Mouse (Mus musculus) embryonic facial prominence, embryonic 15.5 days (tissue): ENCODE measurements at regions not wholly inside any gene's neighbourhood (a gene's known extent, or its start where the extent isn't known, plus 50 kb on each side); places are given as distances from the start of the nearest gene placed in this dataset.

Experiments used
- ATAC-seq: fragments of 200-750 bp; cut with Nextera tagmentation; 2 replicates; pipeline ENCODE4 v1.8.0; 2017; ENCODE audit warnings: low read depth, moderate TSS enrichment; ENCODE audit not compliant: insufficient number of reproducible peaks, low FRiP score, low TSS enrichment
- H3K27ac ChIP-seq: fragments of 300-500 bp; sonication (generic); replicated peaks from 2 replicates; pipeline ENCODE4 v1.5.1; 2015; ENCODE audit warnings: mild to moderate bottlenecking, inconsistent platforms
- H3K27me3 ChIP-seq: fragments of 300-500 bp; sonication (generic); 2 replicates; pipeline ENCODE4 v1.6.1; 2015; ENCODE audit warnings: inconsistent platforms
- H3K36me3 ChIP-seq: fragments of 300-500 bp; sonication (generic); 2 replicates; pipeline ENCODE4 v1.6.1; 2015; ENCODE audit warnings: mild to moderate bottlenecking, inconsistent platforms
- H3K4me1 ChIP-seq: fragments of 300-500 bp; sonication (generic); 2 replicates; pipeline ENCODE4 v1.6.1; 2015; ENCODE audit warnings: inconsistent platforms
- H3K4me2 ChIP-seq: fragments of 300-500 bp; sonication (generic); replicated peaks from 2 replicates; pipeline ENCODE4 v1.6.1; 2015; ENCODE audit warnings: mild to moderate bottlenecking, inconsistent platforms
- H3K4me3 ChIP-seq: fragments of 300-500 bp; sonication (generic); replicated peaks from 2 replicates; pipeline ENCODE4 v1.5.1; 2015; ENCODE audit warnings: mild to moderate bottlenecking, inconsistent platforms
- H3K9ac ChIP-seq: fragments of 300-500 bp; sonication (generic); 2 replicates; pipeline ENCODE4 v1.6.1; 2015; ENCODE audit warnings: inconsistent platforms
- H3K9me3 ChIP-seq: fragments of 300-500 bp; sonication (generic); replicated peaks from 2 replicates; pipeline ENCODE4 v1.6.1; 2016; ENCODE audit warnings: inconsistent platforms
- WGBS: fragments of 180-500 bp; shearing (Covaris S2); methylation state at CpG from one replicate; pipeline ENCODE4 v1.1.7; 2015; 5-methylcytosine and 5-hydroxymethylcytosine counted together

DNA sequence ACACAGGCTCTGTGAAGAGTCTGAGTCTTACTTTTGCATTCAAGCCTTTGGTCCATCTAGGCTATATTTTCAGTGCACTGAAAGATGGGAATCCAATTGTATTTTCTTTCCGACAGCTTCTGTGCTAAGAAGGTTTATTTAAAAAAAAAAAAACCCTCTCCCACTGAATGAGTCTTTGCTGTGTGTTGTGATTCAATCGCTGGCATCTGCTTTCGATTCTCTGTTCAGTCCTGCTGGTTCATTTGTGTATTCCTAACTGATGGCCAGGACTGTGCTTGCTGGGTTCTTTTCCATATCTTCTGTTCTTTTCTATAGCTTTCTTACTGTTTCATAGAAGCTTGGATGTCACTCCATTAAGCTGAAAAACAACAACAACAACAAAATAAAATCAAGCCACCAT, 132.9 kb downstream of the Tex36 start:
- Histone ChIP-seq H3K27me3 (no peaks in the 10 kb centered on the region), H3K9me3 (no peaks in the 10 kb centered on the region), H3K9ac (no peak overlapping the region), H3K36me3 (no peaks in the 10 kb centered on the region), H3K4me3 (no peak overlapping the region), H3K27ac (no peak overlapping the region; the same call in 1 of the 2 replicates), H3K4me2 (no peak overlapping the region), H3K4me1 (peaks cover 11% of the 10 kb centered on the region)
- ATAC-seq = no peak
- 31% methylated on average over 3 of the region's 3 CpGs for WGBS

DNA sequence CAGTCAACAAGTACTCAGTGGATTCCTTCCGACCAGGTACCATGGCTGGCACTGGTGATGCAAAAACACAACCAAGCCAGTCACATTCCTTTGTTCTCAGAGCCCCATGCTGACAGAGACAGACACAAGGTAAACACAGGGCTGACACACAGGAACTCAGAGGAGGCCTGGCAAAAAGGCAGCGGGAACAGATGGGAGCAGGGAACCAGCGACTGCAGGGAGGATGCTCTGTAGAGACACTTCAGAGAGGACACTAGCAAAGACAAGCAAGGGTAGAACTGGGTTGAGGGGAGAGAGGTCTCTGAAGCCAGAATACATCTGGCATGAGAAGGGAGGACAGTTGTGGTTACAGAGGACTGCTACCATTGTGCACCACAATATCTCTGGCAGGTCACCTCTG, 133.6 kb downstream of the Tex36 start:
- no peaks in the 10 kb centered on the region for H3K27me3 ChIP-seq
- peaks cover 11% of the 10 kb centered on the region for H3K4me1 ChIP-seq
- H3K9ac ChIP-seq = no peak overlapping the region
- H3K36me3 ChIP-seq = no peaks in the 10 kb centered on the region
- H3K27ac ChIP-seq = no peak overlapping the region
- ATAC-seq = no peak
- H3K9me3 ChIP-seq = no peaks in the 10 kb centered on the region
- no peak overlapping the region for H3K4me3 ChIP-seq
- H3K4me2 ChIP-seq = no peak overlapping the region
- 49% methylated on average over 3 of the region's 3 CpGs for WGBS

DNA sequence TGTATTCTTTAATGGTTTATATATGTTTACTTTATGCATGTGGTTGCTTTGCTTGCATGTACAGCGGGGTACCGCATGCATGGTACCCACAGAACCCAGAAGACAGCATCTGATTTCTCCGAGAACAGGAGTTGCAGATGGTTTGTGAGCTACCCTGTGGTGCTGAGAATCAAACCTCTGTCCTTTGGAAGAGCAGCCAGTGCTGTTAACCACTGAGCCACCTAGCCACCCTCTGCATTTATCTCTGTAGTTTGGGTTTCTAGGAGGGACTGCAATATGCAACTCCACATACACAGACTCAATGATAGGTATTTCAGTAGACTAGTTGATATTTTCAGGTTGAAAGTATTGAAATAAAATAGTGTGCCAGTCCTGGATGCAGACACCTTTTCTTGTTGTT, 134.4 kb downstream of the Tex36 start:
- H3K4me1 ChIP-seq = peaks cover 11% of the 10 kb centered on the region
- no peak overlapping the region for H3K4me3 ChIP-seq
- no peaks in the 10 kb centered on the region for H3K27me3 ChIP-seq
- H3K27ac ChIP-seq = no peak overlapping the region
- no peaks in the 10 kb centered on the region for H3K36me3 ChIP-seq
- no peak for ATAC-seq
- H3K9me3 ChIP-seq = no peaks in the 10 kb centered on the region
- no peak overlapping the region for H3K4me2 ChIP-seq
- H3K9ac ChIP-seq = no peak overlapping the region
- WGBS = 91% methylated on average over 3 of the region's 3 CpGs

DNA sequence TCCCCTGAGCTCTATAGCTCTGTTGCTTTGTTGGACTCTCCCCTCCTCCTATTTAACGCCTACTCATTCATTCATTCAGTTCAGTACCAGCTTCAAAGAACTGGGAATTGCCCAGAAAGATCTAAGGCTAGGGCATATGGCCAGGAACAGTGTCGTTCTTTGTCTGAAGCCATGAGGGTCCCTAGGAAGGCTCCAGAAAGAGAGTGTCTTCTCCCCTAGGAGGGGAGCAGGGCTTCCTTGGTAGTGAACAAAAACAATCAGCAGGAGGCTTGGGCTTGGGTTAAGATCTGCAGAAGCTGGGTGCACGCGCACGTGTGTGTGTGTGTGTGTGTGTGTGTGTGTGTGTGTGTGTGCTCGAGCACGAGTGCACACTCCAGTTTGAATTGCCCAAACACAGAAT, 142.7 kb downstream of the Tex36 start:
- no peak overlapping the region for H3K27ac ChIP-seq

DNA sequence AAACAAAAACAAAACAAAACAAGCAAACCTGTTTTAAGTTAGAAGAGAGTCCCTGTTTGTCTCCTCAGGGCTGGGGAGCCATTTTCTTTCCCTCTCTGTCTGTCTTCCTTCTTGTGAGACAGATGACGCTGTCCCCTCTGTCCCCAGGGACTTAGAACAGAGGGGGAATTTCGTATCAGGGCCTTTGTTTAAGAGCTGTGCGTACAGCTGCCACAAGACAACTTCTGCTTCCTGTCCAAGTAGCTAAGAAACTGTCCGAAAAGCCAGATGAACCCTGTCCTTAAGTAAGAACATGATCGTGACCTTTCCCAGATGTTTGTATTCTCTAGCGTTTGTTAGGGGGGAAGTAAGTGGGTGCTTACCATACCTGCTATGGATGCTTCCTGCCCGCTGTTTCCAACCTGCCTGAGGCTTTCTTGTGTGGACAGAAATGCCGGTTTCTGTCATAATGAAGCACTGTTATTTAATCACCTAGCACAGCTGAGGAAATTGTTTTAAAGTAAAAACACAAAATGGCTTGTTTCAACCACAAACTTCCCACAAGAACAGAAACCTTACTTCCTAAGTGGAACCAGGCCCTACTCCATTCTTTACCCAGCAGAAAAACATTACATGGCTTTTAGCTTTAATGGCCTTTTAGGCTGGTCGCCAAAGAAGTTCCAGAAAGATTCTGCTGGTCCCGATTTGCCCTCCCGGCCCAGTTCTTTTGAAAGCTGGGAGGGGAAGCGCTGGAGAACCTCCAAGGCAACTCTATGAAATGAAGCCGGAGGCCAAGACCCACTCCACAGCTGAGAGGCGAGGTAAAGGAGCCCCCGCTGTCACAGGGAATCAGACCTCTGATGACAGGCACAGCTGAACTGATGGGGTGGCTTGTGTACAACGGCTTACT, 144.3 kb downstream of the Tex36 start:
- H3K4me2 ChIP-seq = peak overlapping the region; percentile 27
- H3K27me3 ChIP-seq = no peaks in the 10 kb centered on the region
- no peak overlapping the region for H3K9ac ChIP-seq
- H3K4me3 ChIP-seq = no peak overlapping the region
- peaks cover 24% of the 10 kb centered on the region for H3K4me1 ChIP-seq
- H3K27ac ChIP-seq = peak overlapping the region; percentile 87
- 17% methylated on average over 16 of the region's 16 CpGs for WGBS
- H3K9me3 ChIP-seq = no peaks in the 10 kb centered on the region
- no peaks in the 10 kb centered on the region for H3K36me3 ChIP-seq
- peak; percentile 80 for ATAC-seq

More for the DNA sequence above, 142.7 kb downstream of the Tex36 start:
- Histone ChIP-seq H3K9ac (no peak overlapping the region), H3K4me2 (no peak overlapping the region), H3K36me3 (no peaks in the 10 kb centered on the region), H3K27me3 (no peaks in the 10 kb centered on the region), H3K4me1 (peaks cover 24% of the 10 kb centered on the region), H3K4me3 (no peak overlapping the region), H3K9me3 (no peaks in the 10 kb centered on the region)
- ATAC-seq = no peak
- 53% methylated on average over 7 of the region's 7 CpGs for WGBS

DNA sequence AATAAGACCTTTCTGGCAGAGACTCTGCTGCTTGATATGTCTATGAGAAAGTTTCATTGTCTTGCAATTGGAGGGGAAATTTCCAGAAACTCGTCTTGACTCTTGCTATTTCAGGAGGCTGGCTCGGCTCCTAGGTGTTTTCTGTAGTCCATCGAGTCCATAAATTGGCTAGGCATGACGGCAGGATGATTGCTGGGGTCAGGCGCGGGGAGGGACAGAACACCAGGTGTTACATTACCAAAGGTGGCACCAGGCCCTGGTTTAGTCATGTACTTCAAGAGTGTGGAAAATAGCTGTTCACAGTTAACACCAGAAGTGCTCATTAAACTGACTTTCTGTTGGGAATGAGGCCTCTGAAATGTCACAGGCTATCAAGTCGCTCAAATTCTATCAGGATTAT, 151.7 kb downstream of the Tex36 start:
- Histone ChIP-seq H3K4me1 (no peaks in the 10 kb centered on the region; the same call in 1 of the 2 replicates), H3K9me3 (no peaks in the 10 kb centered on the region), H3K4me2 (no peak overlapping the region), H3K4me3 (no peak overlapping the region), H3K9ac (no peak overlapping the region), H3K27ac (no peak overlapping the region), H3K27me3 (no peaks in the 10 kb centered on the region), H3K36me3 (no peaks in the 10 kb centered on the region)
- WGBS = 66% methylated on average over 7 of the region's 7 CpGs
- ATAC-seq = no peak

DNA sequence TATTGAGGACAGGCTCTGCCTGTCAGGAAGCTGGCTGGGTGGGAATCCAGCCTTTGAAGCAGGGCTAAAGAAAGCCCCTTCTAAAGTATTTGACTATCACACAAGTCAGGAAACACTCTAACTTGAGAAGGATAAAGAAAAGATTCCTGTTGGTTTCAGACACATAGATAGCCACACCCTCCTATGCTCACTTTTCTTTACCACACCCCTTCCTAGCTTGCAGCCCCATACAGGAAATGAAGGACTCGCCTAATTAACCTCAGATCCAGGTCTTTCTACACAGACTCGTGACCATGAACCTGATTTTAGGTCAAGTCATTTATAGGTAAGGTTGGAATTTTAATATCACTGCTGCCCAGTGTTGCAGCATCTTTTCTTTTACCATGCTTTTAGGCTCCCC, 154.9 kb downstream of the Tex36 start:
- ATAC-seq = no peak
- H3K27me3 ChIP-seq = no peaks in the 10 kb centered on the region
- no peak overlapping the region for H3K4me3 ChIP-seq
- no peak overlapping the region for H3K9ac ChIP-seq
- no peaks in the 10 kb centered on the region for H3K36me3 ChIP-seq
- no peak overlapping the region for H3K27ac ChIP-seq
- H3K4me1 ChIP-seq = no peaks in the 10 kb centered on the region; the same call in 1 of the 2 replicates
- H3K4me2 ChIP-seq = no peak overlapping the region
- H3K9me3 ChIP-seq = no peaks in the 10 kb centered on the region
- WGBS = 23% methylated on average over 2 of the region's 2 CpGs

DNA sequence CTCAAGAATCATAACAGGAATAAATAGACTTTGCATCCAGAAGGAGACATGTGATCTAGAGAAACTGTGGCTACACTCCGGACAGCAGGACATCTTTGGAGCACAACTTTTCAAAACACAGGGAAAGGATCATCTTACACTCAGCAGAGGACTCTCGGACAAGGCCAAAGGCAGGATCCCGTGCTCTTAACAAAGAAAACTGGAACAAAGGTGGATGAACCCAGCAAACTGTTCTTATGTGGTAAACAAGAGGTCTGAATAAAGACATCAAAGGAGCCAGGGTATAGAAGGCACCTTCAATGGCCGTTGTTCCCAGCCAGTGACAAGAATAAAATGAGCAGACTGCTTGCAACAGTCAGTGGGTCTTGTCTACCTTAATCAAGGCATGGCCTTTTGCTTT, 160.3 kb downstream of the Tex36 start:
- no peak for ATAC-seq
- H3K27me3 ChIP-seq = no peaks in the 10 kb centered on the region
- 26% methylated on average over 4 of the region's 4 CpGs for WGBS
- no peak overlapping the region for H3K4me3 ChIP-seq
- no peaks in the 10 kb centered on the region for H3K9me3 ChIP-seq
- H3K36me3 ChIP-seq = no peaks in the 10 kb centered on the region
- H3K9ac ChIP-seq = no peak overlapping the region
- H3K4me1 ChIP-seq = peaks cover 17% of the 10 kb centered on the region
- no peak overlapping the region for H3K27ac ChIP-seq
- H3K4me2 ChIP-seq = no peak overlapping the region

DNA sequence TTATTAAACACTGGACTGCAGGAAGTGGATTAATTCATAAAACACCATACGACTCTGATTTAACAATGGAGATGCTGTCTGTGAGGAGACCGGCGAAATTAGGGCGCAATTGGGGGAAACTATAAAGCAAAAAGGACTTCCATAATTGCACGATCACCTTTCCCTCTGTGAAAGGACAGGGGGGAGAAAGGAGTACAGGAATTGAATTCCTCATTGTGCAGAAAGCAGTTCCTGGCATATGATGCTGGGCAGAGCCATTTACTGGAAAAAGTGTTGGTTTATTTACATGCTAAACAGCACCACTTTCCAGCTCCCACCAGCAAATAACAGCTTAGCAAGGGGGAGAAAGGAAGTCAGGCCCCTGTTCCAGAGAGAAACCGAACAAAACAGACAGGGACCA, 160.8 kb downstream of the Tex36 start:
- Histone ChIP-seq H3K4me3 (no peak overlapping the region), H3K4me2 (0 out of 2 replicates have a peak overlapping the region, but pooled peaks have one; percentile 13), H3K27ac (0 out of 2 replicates have a peak overlapping the region, but pooled peaks have one; percentile 0), H3K9ac (no peak overlapping the region), H3K4me1 (peaks cover 17% of the 10 kb centered on the region), H3K27me3 (no peaks in the 10 kb centered on the region), H3K9me3 (no peaks in the 10 kb centered on the region), H3K36me3 (no peaks in the 10 kb centered on the region)
- ATAC-seq = no peak
- 57% methylated on average over 6 of the region's 6 CpGs for WGBS

DNA sequence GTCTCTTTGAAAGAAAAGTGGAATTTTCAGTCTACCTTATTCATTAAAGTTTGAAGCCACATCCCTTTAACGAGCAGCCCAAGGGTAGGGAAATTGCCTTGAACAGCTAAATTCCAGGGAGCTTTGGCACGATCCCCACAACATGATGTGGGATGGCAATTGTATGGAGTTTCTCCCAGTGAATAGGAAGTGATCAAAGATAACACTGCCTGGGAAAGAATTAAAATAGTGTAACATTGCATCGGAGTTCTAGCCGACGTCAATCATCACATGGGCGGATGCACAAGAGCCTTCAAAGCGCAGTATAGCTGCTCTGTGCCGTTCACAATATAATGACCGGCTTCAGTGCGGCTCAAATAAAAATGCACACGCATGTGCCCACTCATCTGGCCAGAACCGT, 161.2 kb downstream of the Tex36 start:
- no peaks in the 10 kb centered on the region for H3K27me3 ChIP-seq
- H3K4me2 ChIP-seq = peak overlapping the region; percentile 13; the same call in 1 of the 2 replicates
- ATAC-seq = no peak
- peaks cover 17% of the 10 kb centered on the region for H3K4me1 ChIP-seq
- H3K4me3 ChIP-seq = no peak overlapping the region
- H3K36me3 ChIP-seq = no peaks in the 10 kb centered on the region
- H3K9me3 ChIP-seq = no peaks in the 10 kb centered on the region
- H3K9ac ChIP-seq = no peak overlapping the region
- WGBS = 27% methylated on average over 12 of the region's 12 CpGs
- H3K27ac ChIP-seq = peak overlapping the region; percentile 0; the same call in 1 of the 2 replicates

DNA sequence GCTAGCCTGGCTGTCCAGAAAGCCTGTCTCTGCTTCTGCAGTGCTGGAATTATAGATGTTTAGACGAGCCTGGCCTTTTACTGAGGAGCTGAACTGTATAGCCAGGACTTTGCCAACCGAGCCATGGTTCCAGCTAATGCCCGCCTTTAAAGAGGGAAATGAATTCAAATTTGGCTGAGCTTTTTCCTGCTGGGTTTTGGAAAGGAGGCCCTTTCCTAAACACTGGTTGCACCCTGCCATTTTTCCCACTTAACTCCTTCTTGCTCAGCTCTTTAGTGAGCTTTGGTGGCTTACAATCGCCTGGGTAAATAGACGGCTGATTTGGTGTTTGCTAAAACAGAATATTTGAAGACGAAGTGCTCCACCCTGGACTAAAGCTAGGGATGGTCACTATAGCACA, 161.9 kb downstream of the Tex36 start:
- Histone ChIP-seq H3K4me2 (no peak overlapping the region), H3K27me3 (no peaks in the 10 kb centered on the region), H3K4me1 (peaks cover 17% of the 10 kb centered on the region), H3K9me3 (no peaks in the 10 kb centered on the region), H3K27ac (no peak overlapping the region; the same call in 1 of the 2 replicates), H3K4me3 (no peak overlapping the region), H3K36me3 (no peaks in the 10 kb centered on the region), H3K9ac (no peak overlapping the region)
- no peak for ATAC-seq
- WGBS = 81% methylated on average over 6 of the region's 6 CpGs

DNA sequence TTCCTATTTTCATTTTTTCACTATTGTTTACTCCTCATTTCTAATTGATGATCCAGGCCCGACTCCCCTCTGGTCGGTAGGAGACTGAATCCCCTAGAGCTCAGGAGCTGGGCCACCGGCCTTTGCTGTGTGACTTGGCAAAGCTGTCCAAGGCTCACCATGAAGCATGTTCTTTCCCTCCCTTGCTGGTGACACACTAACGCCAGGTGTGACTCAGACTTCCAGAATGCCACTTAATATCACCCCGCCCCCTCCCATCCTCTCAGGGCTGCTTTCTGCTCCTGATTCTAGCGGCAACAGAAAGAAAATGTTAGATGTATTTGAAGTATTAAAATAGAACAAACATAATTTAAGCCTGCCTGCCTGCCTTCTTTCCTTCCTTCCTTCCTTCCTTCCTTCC, 163.3 kb downstream of the Tex36 start:
- H3K27ac ChIP-seq = no peak overlapping the region
- H3K9me3 ChIP-seq = no peaks in the 10 kb centered on the region
- WGBS = 49% methylated on average over 6 of the region's 6 CpGs
- no peaks in the 10 kb centered on the region for H3K27me3 ChIP-seq
- no peak for ATAC-seq
- no peak overlapping the region for H3K4me2 ChIP-seq
- H3K9ac ChIP-seq = no peak overlapping the region
- no peaks in the 10 kb centered on the region for H3K36me3 ChIP-seq
- H3K4me3 ChIP-seq = no peak overlapping the region
- H3K4me1 ChIP-seq = peaks cover 20% of the 10 kb centered on the region
